Mouse (Mus musculus) 3134 (cell line): ENCODE results near the gene Abhd14b.
A peak's percentile ranks its signal among the peaks of the same experiment; 100 is the strongest.
"Not testable (repeated sequence)": the region's sequence is repeated elsewhere in the genome, so short reads cannot be mapped to it uniquely, and the experiment has no call there.

Source experiments
- DNase-seq: peaks from one replicate; pipeline ENCODE4 v3.0.0-alpha.2; 2011; ENCODE audit warnings: low spot score; ENCODE audit not compliant: insufficient read length; ENCODE audit errors: extremely low read depth

The Abhd14b gene

DNA sequence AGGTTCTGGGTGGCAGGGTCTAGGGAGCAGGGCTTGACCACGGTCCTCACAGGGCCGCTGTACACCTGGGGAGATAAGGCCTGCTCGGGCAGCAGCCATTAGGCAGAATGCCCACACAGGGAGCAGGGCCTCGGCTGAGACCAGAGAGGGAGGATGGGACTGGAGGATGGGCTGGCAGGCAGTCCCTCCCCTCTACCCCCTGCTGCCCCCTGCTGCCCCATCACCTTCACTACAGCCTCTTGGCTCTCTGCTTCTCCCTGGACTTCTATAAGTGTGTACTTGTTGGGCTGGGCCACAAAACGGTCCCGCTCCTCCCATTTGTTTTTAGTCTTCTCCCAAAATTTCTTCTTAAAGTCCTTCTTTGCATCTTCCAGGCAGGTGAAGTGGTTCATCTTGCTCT, 27.2 kb downstream of the Abhd14b start:
- DNase-seq: peak; percentile 83

DNA sequence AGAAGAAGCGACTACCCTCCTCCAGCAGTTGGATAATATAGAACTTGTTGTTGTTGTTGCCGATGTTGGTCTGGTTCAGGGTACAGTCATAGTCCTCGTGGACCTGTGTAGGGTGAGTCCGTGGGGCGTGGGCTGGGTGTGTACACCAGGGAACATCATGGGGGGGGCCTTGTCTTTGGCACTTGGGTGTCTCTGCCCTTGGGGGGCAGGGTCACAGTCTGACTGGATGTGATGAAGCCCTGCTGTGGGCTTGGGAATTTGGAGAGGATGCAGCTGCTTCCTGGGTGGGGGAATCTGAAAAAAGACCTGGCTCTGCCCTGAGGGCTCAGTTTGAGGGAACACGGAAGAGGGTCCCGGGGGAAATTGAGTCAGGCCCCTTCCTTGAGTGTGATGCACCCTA, 27.8 kb downstream of the Abhd14b start:
- peak; percentile 75 for DNase-seq

DNA sequence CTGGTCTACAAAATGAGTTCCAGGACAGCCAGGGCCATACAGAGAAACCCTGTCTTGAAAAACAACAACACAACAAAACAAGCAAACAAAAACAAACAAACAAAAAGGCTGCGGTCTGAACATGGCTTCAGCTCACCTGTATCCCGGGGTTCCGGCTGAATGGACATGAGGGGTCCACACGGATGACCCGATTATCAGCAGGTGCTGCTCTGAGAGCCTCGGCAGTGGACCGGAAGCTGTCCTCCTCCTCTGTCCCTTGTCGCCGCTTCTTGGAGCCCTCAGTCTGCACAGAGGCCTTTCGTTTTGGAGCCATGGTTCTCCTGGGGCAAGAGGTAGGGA, 28.4 kb downstream of the Abhd14b start, which contains the start of gene Rrp9:
Gene Rrp9 (plus strand): TSS at position 301 of the 339 bp plus-strand sequence.
- DNase-seq: no peak

DNA sequence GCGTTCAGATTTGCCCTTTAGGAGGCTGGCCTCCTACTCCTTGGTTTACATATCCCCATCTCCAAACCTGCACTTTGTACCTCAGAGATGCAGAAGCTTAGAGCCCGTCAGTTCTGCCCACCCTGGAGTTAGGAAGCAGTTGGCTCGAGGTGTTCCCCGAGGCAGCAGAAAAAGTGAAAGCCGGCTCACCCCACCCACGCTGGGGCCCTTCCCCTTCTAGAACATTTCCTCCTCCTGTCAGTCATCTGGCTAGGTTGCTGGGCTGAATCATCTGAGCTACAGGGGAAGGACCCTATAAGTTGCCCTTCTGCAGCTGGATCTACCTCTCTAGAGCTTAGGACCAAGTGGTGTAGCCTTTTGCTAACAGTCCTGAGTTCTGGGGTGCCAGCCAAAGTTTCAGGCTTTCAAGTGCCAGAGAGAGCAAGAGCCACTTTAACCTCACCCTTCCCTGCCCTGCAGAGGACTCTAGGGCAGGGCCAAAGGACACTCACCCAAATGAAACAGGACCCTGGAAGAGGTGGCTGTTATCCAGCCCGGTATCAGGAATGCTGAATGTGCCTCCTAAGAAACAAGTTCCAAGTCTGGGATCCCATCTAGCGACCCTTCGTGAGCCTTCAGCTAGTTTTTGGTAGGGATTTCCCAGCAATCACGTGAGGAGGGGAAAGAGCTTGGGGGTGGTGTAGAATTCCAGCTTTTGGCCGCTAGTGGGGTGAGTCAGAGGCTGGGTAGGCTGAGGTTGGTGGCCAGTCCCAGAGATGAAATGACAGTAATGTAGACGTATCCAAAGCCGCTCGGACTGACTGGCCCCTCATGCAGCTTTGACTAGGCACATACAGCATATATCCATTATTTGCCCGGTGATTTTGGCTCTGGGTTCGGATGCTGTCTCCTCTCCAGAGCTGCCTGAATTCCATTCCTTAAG, 29.0 kb downstream of the Abhd14b start:
- peak; percentile 77 for DNase-seq

DNA sequence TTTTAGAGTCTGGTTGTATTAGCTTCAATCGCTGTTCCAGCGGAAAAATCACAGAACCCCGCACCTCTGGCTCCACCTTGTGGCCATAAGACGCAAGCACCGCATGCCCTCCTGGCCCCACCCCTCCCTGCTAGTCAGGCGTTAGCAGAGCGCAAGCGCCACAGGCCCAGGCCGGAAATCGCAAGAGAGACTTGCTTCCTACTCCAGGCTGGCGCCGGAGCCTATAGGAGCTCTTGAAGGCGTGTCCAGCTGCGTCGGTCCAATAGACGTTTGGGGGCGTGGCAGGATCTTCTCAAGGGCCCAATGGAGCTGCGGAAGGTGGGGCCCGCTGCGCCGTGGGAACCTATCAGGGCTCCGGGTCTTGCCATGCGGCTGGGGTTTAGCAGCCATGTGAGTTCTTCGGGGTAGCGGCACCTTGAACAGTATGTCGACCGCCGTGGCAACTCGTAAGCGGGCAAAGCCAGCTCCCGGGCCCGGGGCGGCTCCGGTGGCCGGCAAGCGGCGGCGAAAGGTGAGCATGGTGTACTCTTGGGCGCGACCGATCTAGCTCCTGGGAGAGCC, 29.7 kb downstream of the Abhd14b start, which contains the start of gene Parp3:
Gene Parp3 (minus strand): TSS at position 26 of the 561 bp plus-strand sequence.
- DNase-seq: peak; percentile 98

DNA sequence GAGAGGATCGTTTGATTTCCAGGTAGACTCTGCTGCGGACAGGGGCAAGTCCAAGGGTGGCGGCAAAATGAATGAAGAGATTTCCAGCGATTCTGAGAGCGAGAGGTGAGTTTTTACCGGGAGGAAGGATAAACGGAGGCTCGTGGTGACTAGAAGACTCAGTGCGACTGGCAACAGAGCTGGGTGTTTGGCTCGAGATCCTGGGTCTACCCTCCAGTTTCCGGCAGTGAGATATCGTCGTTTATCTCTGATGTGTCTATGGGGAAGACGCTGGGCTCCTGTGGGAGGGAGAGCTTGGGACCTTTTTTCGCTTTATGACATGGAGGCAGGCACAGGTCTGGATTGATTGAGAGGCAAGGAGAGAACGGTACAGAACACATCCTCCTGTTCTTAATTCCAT, 30.4 kb downstream of the Abhd14b start:
- no peak for DNase-seq

DNA sequence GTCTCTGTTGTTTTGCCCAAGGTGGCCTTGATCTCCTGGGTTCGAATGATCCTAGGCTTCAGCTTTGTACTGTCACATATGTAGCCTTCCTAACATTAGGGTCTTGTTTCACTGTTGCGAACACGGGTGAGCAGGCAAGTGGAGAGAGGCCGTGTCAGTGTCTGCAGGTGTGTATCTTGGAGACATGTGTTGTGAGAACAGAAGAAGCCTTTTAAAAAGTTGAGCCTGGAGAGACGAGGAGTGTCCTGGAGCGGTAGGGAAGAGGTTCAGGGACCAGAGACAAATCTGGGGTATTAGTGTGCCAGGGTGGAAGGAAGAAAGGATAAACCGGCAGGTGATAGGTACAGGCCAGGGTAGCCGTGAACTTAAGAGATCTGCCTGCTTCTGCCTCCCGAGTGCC, 30.8 kb downstream of the Abhd14b start:
- DNase-seq: no peak

DNA sequence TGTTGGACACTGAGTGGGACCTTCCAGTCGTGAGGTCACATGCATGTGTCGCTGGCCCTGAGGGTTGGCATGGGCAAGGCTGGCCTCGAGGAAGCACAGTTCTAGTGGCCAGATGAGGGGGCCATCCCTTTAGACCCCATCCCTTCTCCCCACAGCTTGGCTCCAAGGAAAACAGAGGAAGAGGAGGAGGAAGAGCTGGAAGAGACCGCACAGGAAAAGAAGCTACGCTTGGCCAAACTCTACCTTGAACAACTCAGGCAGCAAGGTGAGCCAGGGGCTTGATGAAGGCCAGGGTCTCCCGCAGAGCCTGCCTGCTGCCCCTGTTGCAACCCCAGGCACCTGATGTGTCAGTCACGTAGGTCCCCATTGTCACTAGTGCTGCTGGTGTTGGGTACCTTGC, 33.3 kb downstream of the Abhd14b start:
- DNase-seq: no peak

DNA sequence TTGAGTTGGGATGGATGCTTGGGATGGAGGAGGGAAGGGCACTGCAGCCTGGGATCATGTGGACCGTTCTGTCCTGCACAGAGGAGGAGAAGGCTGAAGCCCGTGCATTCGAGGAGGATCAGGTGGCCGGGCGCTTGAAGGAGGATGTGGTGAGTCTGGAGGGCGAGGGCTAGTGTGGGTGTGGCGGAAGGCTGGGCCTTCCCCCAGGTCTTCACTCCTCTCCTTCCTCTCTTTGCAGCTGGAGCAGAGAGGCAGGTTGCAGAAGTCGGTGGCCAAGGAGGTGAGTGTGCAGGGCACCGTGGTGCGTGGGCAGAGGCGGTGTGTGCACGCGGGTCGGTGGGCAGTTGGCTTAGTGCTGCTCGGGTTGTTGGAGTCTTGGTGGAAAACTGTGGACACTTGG, 33.8 kb downstream of the Abhd14b start:
- DNase-seq: no peak

DNA sequence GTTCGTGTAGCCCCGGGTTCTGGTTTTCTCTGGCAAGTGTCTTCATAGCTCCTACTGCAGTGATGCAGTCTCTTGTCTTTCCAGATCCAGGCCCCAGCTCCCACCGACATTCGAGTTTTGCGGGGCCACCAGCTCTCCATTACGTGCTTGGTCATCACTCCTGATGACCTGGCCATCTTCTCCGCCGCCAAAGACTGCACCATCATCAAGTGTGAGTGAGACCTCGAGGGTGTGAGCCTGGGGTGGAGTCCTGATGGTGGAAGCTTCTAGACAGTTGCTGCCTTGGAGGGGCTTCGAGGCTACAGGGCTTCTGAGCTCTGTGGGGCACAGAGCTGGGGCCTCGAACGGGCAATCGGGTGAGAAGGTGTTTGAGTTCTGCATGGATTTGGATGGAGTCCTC, 34.4 kb downstream of the Abhd14b start:
- no peak for DNase-seq

DNA sequence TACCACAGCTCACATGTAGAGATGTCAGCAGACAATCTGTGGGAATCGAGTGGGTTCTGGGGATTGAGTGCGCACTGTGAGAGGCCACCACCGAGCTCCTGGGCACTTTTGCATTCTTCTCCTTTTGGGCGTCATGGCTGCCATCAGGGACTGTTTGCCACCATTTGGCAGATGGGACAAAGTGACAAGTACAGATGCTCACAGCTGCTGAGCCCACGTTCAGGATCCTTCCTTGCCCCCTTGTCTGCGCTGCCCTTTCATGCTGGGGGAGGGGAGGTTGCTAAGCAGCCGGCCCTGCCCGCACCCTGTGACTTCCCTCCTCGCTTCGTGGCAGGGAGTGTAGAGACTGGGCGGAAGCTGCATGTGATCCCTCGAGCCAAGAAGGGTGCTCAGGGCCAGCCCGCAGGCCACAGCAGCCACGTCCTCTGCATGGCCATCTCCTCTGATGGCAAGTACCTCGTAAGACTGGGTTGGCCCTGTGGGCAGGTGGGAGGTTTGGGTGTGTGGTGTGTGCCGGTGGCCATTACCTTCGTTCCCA, 35.4 kb downstream of the Abhd14b start:
- no peak for DNase-seq

DNA sequence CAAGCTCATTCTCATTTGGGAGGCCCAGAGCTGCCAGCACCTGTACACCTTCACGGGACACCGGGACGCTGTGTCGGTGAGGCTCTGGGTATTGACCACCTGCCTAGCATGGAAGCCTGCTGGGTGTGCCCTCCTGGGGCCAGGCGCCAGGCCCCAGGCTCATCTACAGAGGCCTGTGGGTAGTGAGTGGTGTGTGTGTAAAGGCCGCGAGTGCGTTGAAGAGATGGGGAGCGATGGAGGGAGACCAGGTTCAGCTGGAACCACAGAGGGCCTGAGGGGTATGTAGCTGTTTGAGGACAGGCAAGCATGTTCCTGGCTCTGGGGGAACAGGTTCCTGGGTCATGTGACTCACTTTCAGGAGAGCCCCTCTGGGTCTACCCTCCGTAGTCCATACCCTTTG, 35.9 kb downstream of the Abhd14b start:
- DNase-seq: no peak

DNA sequence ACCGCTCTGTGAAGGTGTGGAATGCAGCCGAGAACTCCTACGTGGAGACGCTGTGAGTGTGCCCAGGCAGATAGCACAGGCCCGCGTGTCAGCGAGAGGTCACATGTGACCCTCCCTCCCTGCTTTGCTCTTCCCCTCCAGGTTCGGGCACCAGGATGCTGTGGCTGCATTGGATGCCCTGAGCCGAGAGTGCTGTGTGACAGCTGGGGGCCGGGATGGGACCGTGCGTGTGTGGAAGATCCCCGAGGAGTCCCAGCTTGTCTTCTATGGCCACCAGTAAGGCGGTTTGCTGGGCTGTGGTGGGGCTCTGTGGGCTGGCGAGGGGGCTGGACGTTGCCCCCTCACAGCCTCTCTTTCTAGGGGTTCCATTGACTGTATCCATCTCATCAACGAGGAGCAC, 36.3 kb downstream of the Abhd14b start:
- no peak for DNase-seq

DNA sequence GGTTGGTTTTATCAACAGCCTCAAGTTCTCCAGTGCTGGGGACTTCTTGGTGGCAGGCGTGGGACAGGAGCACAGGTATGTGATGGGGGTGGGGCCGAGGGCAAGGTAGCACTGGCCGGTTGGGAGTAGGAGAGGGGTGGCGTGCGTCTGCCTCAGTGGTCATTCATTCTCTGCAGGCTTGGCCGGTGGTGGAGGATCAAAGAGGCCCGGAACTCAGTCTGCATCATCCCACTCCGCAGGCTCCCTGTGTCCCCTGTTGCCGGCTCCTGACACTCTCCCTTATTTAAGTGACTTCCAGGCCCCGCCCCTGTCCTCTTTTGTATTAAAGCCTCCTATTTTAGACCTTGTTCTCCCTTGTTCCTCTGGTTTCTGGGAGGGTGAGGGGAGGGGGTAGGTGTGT, 37.8 kb downstream of the Abhd14b start:
- DNase-seq: no peak

DNA sequence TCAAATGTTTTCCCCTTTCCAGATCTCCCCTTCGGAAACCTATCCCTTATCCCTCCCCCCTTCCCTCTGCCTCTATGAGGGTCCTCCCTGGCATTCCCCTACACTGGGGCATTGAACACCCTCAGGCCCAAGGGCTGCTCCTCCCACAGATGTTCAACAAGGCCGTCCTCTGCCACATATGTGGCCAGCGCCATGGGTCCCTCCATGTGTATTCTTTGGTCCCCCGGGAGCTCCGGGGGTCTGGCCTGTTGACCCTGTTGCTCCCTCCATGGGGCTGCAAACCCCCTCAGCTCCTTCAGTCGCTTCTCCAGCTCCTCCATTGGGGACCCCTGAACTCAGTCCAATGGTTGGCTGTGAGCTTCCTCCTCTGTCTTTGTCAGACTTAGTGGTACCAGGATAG, 40.3 kb downstream of the Abhd14b start:
- not testable (repeated sequence) for DNase-seq

DNA sequence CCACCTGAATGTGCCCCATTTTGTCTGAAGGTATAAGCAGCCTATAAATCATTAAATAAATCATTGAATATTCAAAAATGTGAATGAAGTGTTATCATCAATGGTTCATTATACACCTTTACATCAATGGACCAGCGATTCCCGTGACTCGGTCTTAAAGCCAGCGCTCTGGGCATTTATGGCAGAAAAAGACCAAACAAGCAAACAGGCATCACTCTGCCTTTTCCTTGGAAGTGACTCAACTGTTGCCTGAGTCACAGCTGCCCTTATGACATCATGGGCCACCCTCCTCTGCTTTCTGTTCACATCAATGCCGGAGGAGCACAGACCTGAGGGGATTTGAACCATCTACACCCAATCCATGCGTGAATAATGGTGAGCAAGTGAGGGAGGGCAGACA, 52.4 kb downstream of the Abhd14b start, which contains the start of gene Iqcf1:
Gene Iqcf1 (plus strand): TSS at position 301 of the 400 bp plus-strand sequence.
- DNase-seq: no peak

DNA sequence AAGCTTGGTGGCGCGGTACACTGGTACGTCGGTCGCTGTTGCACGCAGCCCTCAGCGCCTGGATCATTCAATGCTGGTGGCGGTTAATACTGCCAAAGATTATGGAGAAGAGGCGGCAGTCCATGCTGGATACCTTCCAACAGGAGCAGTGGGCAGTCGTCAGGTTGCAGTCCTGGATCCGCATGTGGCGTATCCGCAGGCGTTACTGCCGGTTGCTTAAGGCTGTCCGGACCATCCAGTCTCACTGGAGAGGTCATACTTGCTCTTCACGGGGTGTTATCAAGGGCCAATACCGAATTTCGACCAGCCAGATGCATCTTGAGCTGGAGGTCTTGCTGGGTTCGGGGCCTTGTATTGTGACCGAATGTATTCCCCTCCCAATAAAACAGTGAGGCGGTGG, 54.6 kb downstream of the Abhd14b start:
- DNase-seq: no peak
